Mouse (Mus musculus) 416B (cell line): ENCODE results near the gene Ankrd53.

Experiments
- DNase-seq: peaks from one replicate; pipeline ENCODE4 v3.0.0; 2011; ENCODE audit warnings: low read depth

Ankrd53 gene

DNA sequence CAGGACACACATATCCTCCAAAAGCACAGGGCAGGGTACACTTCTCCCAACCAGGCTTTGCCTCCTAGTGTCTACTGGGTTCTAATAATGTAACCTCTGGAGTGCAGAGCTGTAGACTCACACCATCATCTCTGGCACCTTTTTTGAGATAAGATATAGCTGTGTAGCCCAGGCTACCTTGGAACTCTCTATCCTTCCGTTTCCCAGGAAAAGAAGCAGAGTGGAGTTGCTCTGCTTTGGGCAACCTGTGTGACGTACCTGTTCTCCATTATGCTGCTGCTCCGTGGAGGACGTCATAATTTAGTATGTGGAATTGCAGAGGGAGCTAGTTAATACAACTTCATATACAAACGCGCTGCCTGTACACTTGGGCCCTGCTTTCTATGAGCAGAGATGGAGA is at the start of gene Ankrd53:
Gene Ankrd53 (plus strand): TSS at position 301 of the 400 bp plus-strand sequence.
- DNase-seq = no peak

DNA sequence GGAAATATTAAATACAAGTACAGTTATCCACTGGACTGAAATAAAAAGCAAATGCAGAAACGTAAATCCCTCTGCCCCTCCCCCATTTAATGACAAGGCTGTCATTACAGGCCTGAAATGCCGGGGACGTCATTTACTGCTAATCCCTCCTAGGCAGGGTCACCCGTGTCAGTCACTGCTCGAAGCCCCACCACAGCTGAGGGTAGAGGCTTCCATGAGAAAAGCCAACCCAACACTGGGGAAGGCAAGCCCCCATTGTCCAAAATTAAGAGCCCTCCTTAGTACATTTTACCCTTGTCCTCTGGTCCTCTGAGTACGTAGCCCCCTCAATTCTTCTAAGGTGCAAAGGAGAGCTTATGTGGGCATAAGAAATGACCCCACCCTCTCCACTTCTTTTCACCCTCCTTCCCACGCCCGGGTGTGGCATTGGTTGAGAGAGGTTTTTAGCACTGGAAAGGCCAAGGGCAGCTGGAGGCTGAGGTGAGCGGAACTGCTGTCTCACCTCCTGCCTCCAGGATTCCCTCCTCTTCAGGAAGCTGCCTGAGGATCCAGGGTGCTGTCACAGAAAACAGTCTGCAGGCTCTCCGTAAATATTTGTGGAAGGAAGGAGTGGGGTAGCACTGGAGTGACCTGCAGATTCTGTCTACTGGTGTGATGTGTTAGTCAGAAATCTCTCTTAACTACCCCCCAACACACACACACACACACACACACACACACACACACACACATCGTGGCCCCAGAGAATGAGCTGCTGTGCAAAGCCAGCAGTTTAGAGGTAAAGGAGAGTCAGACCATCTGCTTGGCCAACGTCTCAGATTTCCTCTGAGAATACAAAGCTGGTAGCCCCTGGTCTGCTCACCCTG is 48.9 kb upstream of the Ankrd53 start:
- no peak for DNase-seq

DNA sequence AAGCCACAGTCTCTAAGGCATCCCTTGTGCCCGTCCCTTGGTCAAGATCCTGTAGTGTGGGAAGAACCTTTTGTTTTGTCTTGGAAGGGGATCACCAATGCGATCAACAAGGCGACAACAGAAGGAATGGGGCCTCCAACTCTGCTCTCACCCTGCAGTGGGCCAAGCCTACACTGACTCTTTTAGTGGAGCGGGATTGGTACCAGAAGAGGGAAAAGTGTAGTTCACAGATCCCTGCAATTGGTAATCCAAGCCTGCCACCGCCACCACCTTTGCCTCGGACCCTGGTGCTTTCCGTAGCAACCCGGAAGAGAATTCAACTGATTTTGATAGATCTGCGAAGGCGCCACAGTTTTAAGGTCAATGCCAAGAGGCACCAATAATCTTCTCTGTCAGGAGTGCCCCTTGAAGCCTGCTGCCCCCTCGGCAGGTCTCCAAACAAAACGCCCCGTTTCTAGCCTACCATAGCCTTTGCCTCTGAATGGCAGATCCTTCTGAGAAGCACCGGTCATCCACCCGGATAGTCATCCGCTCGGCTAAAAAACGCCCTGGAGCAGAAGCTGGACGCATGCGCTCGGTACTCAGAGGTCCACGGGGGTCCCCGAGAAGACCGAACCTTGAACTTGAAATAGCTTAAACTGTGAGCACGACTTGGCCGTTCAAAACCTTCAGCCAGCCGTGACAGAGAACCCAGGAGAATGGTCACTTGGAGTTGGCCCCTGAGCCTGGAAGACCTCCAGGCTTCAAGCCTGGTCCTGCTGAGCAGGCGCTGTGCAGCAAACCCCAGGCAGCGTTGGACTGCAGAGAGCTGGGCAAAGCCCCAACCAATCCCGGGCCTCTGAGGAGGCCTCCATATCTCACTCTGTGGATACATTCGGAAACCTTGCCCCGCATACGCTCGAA is 48.0 kb upstream of the Ankrd53 start:
- DNase-seq = no peak

DNA sequence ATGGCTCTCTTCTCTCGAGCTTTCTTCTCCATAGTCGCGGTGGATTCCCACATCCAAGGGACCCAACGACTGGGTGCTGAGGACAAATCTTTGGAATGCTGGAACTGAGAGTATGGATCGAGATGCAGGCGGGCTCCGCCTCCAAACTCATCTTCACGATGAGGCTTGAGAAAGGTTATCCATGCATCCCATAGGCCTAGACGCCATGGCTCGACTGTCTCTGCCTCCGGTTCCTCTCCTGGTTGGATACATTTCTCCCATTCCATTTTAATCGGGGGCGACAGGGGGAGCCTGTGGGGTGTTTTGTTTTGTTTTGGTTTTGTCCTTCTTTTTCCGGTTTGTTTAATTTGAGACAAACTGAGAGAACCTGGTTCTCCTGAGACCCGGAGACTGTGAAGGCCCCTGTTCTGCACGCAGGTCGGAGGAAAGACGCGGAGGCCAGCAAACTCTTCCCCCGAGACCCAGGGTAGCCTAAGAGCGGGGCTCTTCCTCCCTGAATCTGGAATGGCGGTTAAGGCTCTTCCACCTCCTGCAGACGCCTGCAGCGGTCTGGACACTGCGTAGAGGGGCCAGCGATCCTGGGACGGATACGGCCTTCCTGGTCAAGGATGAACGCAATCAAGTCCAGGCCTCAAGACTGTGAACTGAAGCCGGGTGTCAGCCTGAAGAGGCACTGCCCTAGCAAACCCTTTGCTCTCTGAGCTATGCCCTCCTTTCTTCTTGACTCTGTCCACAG is 46.8 kb upstream of the Ankrd53 start:
- no peak for DNase-seq

DNA sequence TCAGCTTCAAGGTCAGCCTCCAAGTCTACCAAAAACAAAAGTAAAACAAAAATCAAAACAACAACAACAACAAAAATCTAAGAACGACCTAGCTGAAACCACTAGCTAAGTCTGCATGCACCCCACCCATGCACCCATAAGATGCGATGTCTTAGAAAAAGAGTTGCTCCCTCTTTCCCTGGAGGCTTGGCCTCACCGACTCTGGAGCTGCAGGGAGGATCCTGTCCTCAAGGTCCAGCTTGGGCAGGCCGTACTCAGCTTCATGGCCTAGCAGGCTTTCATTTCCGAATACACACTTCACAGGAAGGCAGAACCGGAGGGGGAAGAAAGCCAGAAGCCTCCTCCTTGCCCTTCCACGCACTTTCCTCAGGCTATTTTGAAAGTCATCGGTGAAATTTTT is 45.4 kb upstream of the Ankrd53 start:
- no peak for DNase-seq

DNA sequence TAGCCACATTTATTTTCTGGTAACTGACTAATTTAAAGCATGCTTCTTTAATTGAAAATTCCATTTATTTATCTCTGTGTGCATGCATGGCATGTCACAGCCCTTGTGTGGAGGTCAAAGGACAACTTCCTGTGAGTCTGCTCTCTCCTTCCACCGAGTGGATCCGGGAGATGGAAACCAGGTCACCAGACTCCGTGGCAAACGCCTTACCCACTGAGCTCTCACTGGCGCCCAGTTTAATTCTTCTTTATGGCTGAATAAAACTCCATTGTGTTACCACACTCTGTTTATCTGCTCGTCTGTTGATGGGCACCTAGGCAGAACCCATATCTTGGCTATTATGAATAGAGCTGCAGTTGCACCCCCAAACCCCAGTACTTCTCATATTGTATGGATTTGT is 39.9 kb upstream of the Ankrd53 start:
- no peak for DNase-seq

DNA sequence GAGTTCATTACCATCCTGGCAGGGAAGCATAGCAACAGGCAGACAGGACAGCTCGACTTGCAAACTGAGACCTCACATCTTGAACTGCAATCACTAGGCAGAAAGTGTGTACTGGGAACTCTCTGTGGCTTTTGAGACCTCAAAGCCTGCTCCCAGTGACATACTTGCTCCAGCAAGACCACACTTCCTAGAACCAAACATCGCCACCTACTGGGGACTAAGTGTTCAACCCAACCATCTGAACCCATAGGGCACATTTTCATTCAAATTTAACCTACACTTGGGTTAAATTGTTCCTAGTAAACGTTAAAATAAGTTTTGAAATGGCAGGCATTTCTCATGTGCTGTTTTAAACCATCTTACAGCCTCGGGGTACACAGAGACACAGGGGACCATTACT is 35.3 kb upstream of the Ankrd53 start:
- peak; percentile 79 for DNase-seq

DNA sequence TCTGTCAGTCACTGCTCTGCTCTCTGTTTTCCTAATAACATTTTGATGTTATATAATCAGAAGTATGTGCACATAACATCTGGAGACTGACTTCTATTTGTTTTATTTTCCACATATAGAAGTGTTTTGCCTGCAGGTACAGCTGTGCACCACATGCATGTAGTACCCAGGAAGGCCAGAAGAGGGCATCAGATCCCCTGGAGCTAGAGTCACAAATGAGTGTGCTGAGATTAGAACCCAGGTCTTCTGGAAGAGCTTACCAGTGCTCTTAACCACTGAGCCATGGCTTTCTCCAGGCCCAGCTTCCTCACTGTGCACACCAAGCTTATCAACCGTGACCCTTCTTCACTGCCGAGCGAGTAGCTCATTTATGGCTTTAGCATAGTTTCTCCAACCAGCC is 34.0 kb upstream of the Ankrd53 start:
- DNase-seq = peak; percentile 53

DNA sequence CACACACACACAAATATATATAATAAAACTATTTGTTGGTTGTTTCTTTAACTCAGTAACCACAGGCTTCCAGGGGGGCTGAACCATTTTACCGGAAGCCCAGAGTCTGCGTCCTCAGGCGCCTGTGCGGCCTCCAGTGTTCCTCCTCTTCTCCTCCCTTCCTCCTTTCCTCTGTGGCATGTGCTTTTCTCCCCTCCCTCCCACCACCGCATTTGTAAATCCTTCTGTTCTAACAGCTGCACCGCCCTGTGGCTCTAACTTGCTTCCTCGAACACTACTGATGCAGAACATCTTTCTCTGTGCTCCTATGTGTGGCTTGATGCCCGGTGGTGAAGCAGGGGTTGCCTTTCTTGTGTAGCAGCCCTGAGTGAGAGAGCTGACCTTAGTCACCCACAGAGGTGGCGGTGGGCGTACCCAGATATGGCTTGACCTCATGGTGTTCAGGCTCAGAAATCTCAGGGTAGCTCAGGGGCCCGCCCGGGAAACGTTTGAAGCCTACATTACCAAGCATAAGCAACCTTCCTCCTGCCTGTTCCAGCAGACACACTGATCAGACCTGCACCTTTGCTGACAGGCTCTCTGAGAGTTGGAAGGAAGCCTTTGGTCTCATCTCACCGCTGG is 33.0 kb upstream of the Ankrd53 start:
- no peak for DNase-seq

DNA sequence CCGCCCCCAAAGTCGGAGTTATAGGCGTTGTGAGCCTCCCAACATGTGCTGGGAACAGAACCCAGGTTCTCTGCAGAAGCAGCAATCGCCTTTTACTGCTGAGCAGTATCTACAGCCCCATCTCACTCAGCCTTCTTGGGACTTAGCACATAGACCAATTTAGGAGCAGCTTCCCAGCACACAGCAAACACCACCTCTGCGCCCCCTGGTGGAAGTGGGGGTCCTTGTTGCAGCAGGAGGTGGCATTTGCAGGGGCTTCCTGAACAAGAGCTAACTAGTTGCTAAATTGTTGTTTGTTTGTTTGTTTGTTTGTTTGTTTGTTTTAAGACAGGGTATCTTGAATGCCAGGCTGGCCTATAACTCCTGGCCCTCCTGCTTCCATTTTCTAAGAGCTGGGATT is 31.3 kb upstream of the Ankrd53 start:
- DNase-seq = peak; percentile 68

DNA sequence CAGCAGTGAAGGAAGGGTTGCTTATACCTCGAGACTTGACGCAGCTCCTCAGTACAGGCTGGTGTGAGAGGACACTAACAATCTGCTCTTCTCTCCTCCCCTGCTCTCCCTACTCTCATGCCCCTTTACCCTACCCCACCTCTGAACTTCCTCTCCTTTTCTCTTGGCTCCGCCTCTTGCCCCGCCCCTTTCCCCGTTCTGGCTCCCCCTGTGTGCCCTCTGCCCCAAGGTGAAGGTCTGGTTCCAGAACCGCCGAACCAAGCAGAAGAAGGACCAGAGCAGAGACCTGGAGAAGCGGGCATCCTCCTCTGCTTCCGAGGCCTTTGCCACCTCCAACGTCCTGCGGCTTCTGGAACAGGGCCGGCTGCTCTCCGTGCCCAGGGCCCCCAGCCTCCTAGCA is 25.1 kb upstream of the Ankrd53 start:
- DNase-seq = no peak

DNA sequence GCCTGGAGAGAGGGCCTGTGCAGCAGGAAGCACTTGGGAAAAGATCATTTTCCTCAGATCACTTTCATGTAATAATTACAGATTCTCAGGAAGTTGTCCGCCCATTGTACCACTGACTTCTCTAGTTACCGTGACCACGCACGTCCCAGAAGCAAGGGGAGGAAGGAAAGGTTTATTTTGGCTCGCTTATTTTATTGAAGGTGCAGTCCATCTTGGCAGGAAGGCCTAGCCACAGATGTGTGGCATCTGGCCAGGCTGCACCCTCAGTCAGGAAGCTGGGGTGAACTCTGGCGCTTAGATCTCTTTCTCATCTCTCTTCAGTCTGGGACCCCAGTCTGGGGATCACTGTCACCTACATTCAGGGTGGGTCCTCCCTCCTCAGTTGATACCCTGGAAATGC is 23.8 kb upstream of the Ankrd53 start:
- peak; percentile 69 for DNase-seq

DNA sequence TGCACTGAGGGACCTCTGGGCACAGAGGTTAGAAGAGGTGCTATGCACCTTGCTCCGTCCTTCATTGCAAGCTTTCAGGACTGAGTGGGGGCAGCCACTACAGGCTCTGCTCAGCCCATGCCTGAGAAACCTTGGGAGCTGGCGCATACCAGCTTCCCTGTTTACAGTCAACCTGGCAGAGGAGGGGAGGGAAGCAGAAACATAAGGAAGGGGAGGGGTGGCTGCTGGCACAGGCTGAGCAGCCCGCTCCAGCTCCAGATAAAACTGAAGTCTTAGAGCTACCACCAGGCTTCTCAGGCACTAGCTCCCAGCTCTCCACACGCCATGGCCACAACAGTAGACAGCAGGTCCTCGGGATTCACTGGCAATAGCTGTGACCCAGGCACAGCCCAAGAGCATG is 19.7 kb upstream of the Ankrd53 start, which contains the start of gene Atp6v1b1:
Gene Atp6v1b1 (plus strand): TSS at position 230 of the 400 bp plus-strand sequence.
- DNase-seq = no peak

DNA sequence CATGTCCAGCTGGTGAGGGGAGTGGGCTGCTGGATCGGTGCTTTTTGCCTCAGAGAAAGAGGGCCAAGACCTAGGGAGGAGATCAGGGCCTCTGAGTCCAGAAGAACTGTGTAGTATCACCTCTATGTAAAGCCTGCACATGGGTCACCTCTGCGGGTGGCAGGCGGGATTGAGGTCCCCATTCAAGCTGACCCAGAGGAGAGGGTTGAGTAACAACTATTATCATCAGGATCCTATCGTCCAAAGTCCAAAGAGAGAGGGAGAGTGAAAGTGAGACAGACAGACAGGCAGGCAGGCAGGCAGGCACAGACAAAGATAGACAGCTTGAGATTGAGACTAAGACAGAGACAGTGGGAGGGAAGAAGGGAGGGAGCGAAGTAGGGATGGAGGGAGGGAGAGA is 19.2 kb upstream of the Ankrd53 start:
- DNase-seq = no peak

DNA sequence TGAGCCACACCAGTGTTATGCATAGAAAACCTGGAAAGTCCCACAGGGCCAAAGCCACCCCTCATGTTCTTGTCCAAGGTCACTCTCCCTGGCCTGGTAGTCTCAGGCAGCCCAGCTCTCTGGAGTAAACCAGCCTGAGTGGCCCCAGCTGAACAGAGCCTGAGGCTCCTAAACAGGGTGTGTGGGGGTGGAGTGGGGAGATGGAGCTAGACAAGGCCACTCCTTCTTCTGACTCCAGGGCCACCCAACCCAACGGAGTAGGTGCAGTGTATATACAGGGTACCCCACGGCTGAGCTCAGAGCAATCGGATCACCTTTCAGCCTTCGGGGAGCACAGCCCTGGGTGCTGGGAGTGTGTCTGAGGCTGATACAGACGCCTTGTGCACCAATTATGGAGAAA is 18.3 kb upstream of the Ankrd53 start:
- no peak for DNase-seq

DNA sequence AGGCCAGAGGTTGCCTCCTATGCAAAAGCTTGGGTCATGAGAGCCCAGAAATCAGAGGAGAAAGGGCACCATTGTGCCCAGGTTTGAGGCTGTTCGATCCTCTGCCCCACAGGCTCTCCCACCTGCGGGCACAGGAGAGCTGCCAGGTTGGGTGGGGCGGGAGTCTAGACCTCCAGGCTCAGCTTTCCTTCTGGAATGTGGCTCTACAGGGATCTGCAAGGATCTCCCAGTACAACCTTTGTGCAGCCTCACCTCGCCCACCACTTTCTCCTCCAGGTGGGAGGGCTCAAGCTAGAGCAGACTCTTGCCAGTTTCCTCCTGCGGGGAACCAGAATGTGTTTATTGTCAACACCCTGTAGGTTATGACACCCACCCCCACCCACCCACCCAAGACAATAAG is 17.9 kb upstream of the Ankrd53 start:
- DNase-seq = no peak

DNA sequence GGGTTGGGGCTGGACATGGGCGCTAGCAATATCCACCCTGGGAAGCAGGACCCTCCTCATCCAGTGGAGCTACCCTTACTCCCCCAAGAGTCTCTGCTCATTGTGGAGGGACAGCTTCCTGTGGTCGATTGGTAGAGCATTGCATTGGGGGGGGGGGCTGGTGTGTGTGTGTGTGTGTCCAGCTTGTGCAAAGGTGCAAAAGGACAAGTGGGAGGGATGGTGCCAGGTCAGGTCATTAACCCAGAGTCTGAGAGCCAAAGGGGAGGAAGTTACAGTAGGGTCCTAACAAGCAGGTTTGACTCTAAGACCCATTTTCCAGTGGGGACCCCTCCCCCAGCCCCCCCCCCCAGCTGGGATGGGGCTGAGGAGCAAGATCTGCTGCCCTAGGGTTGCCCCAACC is 17.0 kb upstream of the Ankrd53 start:
- DNase-seq = no peak

DNA sequence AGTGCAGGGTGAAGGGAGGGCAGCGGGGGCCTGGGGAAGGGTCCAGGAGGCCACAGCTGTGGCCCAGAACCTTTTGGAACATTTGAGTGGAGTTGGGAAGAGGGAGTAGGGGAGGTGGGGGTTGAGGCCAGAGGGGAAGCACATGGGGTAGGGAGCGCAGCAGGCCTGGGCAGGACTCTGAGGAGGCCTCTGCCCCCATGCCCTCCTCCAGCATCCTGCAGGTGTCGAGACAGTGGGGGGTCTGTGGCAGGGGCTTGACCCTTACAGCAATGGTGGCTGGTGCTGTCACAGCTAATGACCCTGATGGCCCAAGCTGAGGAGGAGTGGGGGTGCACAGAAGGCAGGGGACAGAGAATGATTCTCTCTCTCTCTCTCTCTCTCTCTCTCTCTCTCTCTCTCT is 13.2 kb upstream of the Ankrd53 start:
- no peak for DNase-seq

DNA sequence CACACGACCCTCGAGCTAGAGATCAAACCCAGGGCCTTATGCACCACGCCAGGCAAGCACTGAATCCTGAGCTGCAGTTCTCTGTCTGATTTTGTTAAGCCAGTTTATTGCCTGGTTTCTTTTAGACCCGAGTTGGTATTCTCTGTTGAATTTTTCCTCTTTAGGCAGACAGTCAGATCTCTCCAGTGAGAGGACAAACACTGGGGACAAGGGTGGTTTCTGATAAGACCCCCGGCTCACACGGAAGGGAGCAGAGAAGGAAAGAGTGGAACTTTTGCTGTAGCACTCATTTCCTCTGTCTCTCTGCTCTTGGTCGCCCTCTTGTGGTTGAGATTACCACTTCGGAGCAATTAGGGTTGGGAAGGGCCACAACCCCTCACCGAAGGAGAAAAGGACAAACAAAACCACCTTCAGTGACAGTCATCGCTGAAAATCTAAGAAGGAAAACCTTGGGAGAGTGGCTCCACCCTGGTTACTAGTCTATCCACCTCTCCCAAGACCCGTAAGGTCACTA is 12.2 kb upstream of the Ankrd53 start:
- peak; percentile 62 for DNase-seq

DNA sequence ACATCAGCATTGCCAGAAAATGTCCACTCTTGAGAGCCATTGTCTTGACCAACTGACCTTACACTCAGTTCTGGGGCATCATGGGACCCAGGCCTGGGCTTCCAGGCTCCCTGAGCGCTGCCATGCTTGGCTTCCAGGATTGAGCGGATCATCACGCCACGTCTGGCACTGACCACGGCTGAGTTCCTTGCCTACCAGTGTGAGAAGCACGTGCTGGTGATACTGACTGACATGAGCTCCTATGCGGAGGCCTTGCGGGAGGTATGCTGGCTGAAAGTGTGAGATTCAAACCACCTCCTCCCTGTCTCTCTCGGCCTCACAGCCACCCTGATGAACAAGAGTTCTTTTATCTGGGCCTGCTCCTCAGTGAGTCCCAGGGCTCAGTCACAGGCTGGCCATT is 6.4 kb upstream of the Ankrd53 start:
- DNase-seq = no peak

DNA sequence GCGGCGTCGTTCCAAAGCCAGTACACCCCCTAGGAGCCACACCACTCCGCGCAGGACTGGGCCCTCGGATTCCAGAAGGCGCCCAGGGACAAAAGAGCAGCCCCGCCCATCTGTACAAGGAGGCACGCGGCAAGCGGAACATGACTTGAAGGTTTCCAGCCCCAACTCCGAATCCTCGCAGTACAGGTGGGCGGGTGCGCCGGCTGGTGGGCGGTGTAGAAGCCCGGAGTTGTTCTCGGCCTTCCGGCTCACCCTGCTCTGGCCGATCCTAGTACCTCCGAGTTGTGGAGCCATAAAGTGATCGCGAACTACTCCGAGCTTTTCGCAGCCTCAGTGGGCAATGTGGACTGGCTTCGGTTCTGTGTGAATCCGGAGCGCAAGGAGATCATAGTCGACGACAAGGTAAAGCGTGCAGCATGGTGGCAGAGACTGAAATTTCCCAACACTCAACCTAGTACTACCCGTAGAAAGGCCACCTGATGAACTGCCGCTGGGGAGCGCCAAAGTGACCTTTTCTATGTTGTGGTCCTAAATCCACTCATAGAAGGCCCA is 512 bp downstream of the Ankrd53 start:
- no peak for DNase-seq
